Mouse (Mus musculus) lung, postnatal 0 days (tissue): Measurements from ENCODE around the gene Ppp1ca. TPM values are rescaled to one million over a fixed set of nuclear protein-coding genes. Genes with fewer than 3 reads are reported as not detected.
A peak's percentile ranks its signal among the peaks of the same experiment; 100 is the strongest.

Experiments
- ATAC-seq: fragments of 200-750 bp; cut with Nextera tagmentation; 2 replicates; pipeline ENCODE4 v1.8.0; 2017; ENCODE audit warnings: moderate library complexity
- DNase-seq: peaks from one replicate; pipeline ENCODE4 v3.0.0-alpha.2; 2016; ENCODE audit warnings: low spot score
- H3K27ac ChIP-seq: fragments of 300-500 bp; sonication (generic); 2 replicates; pipeline ENCODE4 v1.5.1; 2014; ENCODE audit warnings: antibody characterized with exemption, mild to moderate bottlenecking, low read length, mixed read lengths
- H3K27me3 ChIP-seq: fragments of 300-500 bp; sonication (generic); replicated peaks from 2 replicates; pipeline ENCODE4 v1.6.1; 2014; ENCODE audit warnings: low read length, mixed read lengths; ENCODE audit not compliant: insufficient read depth
- H3K36me3 ChIP-seq: fragments of 300-500 bp; sonication (generic); 2 replicates; pipeline ENCODE4 v1.6.1; 2014; ENCODE audit warnings: low read length, mixed read lengths; ENCODE audit not compliant: insufficient read depth
- H3K4me1 ChIP-seq: fragments of 300-500 bp; sonication (generic); 2 replicates; pipeline ENCODE4 v1.6.1; 2014; ENCODE audit warnings: antibody characterized with exemption, low read depth, low read length, mixed read lengths; ENCODE audit not compliant: insufficient read depth
- H3K4me2 ChIP-seq: fragments of 300-500 bp; sonication (generic); replicated peaks from 2 replicates; pipeline ENCODE4 v1.6.1; 2014; ENCODE audit warnings: low read depth, mild to moderate bottlenecking, low read length, moderate library complexity, mixed read lengths
- H3K4me3 ChIP-seq: fragments of 300-500 bp; sonication (generic); 2 replicates; pipeline ENCODE4 v1.5.1; 2014; ENCODE audit warnings: low read depth, low read length
- H3K9ac ChIP-seq: fragments of 300-500 bp; sonication (generic); replicated peaks from 2 replicates; pipeline ENCODE4 v1.6.1; 2014; ENCODE audit warnings: low read depth, mild to moderate bottlenecking
- H3K9me3 ChIP-seq: fragments of 300-500 bp; sonication (generic); 2 replicates; pipeline ENCODE4 v1.6.1; 2016; ENCODE audit warnings: low read length, mixed read lengths
- CTCF ChIP-seq: IDR thresholded peaks from 2 replicates; pipeline ENCODE4 v1.5.1; 2016; ENCODE audit warnings: antibody characterized with exemption, mild to moderate bottlenecking
- EP300 ChIP-seq: IDR thresholded peaks from 2 replicates; pipeline ENCODE4 v1.6.1; 2016; ENCODE audit warnings: antibody characterized with exemption, mild to moderate bottlenecking, control low read depth
- WGBS: fragments of 180-500 bp; shearing (Covaris S2); extraction: QIAGEN DNeasy Blood & Tissue Kit; methylation state at CpG from one replicate; pipeline ENCODE4 v1.1.7; 2014; 5-methylcytosine and 5-hydroxymethylcytosine counted together
- polyA plus RNA-seq: library from polyadenylated mRNA; unstranded; fragments of >200 nt; fragmentation: Nextera tagmentation; extraction: Ambion mirVana; gene quantifications from 2 replicates; pipeline ENCODE4 v1.2.1, GENCODE M21; 2015

The Ppp1ca gene
- polyA plus RNA-seq, 1 experiment from 2014 or later = 631 TPM

DNA sequence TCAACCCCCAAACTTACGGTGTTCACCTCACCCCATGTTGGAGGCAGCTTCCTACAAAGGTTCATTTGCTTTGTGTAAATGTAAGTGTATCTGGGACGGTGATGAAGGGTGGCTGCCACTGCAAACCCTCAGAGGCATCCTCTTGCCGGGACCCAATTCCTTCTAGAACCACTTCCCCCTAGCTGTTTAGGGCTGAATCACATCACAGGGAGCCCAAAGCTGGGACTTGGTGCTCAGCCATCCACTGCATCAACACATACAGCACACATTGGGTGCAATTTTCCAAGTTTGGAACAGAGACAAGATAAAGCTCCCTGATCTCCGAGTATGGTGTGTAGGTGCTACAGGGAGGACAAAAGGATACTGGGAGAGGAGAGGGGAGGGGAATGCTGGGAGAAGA lies 13.0 kb downstream of the Ppp1ca start:
- no peak for ATAC-seq
- no peak overlapping the region for H3K27ac ChIP-seq
- no peak overlapping the region for H3K4me3 ChIP-seq
- no peak overlapping the region for H3K4me2 ChIP-seq
- peak; percentile 37 for TF ChIP-seq CTCF
- TF ChIP-seq EP300 = no peak
- H3K4me1 ChIP-seq = no peaks in the 10 kb centered on the region; the same call in 1 of the 2 replicates
- H3K9ac ChIP-seq = no peak overlapping the region
- no peaks in the 10 kb centered on the region for H3K27me3 ChIP-seq
- H3K36me3 ChIP-seq = no peaks in the 10 kb centered on the region
- 62% methylated on average over 3 of the region's 4 CpGs for WGBS
- H3K9me3 ChIP-seq = no peaks in the 10 kb centered on the region
- DNase-seq = no peak

DNA sequence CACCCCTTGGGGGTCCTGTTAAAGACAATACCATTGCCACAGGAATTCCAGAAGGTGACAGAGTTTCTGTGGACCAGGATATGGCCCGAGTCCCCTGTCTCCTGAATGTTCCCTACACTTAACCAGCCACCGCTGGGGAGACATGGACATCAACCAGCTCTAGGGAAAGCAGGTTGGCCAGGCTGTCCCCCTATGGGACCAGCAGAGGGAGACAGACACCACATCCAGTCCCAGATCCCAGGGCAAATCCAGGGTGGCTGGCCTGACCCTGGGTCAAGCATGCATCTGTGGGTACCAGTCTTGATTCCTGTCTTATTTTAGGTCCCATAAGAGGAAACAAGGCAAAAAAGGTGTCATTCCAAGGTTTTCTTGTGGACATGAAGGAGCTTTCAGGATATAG lies 15.1 kb downstream of the Ppp1ca start:
- WGBS = 0% methylated on average over 2 of the region's 2 CpGs

DNA sequence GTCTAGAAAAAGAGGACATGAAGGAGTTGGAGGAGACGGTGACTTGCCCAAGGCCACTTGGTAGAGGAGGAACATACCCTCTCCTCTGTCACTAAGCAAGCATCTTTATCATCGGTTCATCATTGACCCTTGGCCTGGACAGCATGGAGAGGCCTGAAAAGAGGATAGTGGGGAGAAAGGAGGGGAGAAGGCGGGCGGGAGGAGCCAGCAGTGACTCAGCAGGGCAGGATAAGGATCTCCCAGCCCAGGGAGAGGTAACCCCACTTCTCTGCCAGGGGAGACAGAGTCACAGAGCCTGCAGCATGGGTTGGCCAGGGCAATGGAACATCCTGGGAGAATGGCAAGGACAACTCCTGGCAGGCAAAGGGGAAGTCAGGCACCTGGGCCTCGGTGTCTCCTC lies 16.7 kb downstream of the Ppp1ca start:
- Histone ChIP-seq H3K9ac (no peak overlapping the region), H3K9me3 (no peaks in the 10 kb centered on the region), H3K4me3 (no peak overlapping the region), H3K27ac (no peak overlapping the region), H3K4me2 (no peak overlapping the region), H3K4me1 (peaks cover 7% of the 10 kb centered on the region), H3K36me3 (no peaks in the 10 kb centered on the region), H3K27me3 (no peaks in the 10 kb centered on the region)
- TF ChIP-seq EP300 (no peak), CTCF (no peak)
- DNase-seq (no peak), ATAC-seq (no peak)
- WGBS = 54% methylated on average over 5 of the region's 5 CpGs

More for the DNA sequence above, 15.1 kb downstream of the Ppp1ca start:
- H3K9me3 ChIP-seq = no peaks in the 10 kb centered on the region
- ATAC-seq (peak; percentile 75), DNase-seq (peak; percentile 87)
- no peaks in the 10 kb centered on the region for H3K27me3 ChIP-seq
- no peak overlapping the region for H3K4me3 ChIP-seq
- H3K36me3 ChIP-seq = no peaks in the 10 kb centered on the region
- no peak overlapping the region for H3K27ac ChIP-seq
- TF ChIP-seq EP300 = no peak
- peak; percentile 100 for TF ChIP-seq CTCF
- H3K4me2 ChIP-seq = no peak overlapping the region
- no peaks in the 10 kb centered on the region; the same call in 1 of the 2 replicates for H3K4me1 ChIP-seq
- H3K9ac ChIP-seq = no peak overlapping the region

DNA sequence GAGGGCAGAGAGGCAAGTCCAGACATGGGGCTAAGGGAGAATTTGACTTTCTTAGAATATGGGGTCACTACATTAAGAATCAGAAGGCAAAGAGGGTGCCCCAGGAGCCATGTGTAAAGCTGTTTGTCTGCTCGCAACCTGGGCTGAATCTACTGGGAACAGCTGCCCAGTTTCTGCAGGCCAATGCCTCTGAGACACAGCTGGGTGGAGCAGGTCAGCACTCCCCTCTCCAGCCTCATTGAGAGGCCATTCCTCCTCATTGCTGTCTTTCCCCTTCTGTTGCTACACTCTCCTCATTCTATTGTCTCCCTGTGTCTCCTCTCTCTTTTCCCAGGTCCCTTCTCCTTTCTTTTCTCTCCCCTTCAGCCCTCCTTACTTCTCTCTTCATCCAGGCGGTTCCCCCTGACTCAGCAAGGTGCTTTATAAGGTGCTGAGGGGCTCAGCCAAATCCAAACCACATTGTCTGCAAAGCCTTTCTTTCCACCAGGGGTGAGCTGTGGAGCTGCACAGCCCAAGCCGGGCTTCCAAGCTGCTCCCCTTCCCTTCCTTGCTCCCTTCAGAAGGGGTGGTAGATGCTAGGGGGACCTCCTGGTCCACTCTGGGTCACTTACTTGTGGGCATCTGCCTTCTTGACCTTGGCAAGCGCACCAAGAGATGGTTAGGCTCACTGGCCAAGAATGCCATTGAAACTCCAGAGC lies 20.2 kb downstream of the Ppp1ca start:
- ATAC-seq (no peak), DNase-seq (no peak)
- Histone ChIP-seq H3K4me3 (no peak overlapping the region), H3K9ac (no peak overlapping the region), H3K4me1 (peaks cover 17% of the 10 kb centered on the region), H3K4me2 (no peak overlapping the region), H3K27ac (no peak overlapping the region), H3K9me3 (no peaks in the 10 kb centered on the region), H3K36me3 (no peaks in the 10 kb centered on the region), H3K27me3 (no peaks in the 10 kb centered on the region)
- no peak for TF ChIP-seq CTCF
- 70% methylated on average over 4 of the region's 4 CpGs for WGBS

DNA sequence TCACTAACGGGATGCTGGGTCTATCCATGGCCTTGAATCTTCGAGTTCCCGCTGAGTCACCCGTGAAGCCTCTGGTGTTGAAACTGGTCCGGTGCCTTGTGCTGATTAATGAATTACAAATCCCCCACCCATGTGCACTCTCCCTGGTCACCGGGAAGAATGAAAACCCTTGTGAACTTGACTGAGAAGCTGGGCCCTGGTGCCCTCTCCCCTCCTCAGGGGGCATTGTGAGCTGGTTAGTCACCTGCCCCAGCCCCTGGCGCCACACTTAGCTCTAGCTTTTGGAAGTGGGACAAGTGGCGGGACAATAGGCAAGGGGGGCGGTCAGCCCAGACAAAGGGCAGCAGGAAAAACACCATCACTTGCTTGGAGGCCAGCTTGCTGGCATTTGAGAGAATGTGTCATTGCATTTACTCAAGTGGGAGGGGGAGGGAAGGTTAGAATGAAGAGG lies 21.7 kb downstream of the Ppp1ca start:
- Histone ChIP-seq H3K9me3 (no peaks in the 10 kb centered on the region), H3K27ac (peak overlapping the region; percentile 90), H3K36me3 (no peaks in the 10 kb centered on the region), H3K9ac (peak overlapping the region; percentile 90; the same call in 1 of the 2 replicates), H3K4me1 (peaks cover 21% of the 10 kb centered on the region), H3K4me2 (peak overlapping the region; percentile 99), H3K4me3 (peak overlapping the region; percentile 79; the same call in 1 of the 2 replicates), H3K27me3 (no peaks in the 10 kb centered on the region)
- TF ChIP-seq CTCF = no peak
- TF ChIP-seq EP300 = peak; percentile 42
- 13% methylated on average over 9 of the region's 9 CpGs for WGBS
- DNase-seq (peak; percentile 88), ATAC-seq (peak; percentile 68)

DNA sequence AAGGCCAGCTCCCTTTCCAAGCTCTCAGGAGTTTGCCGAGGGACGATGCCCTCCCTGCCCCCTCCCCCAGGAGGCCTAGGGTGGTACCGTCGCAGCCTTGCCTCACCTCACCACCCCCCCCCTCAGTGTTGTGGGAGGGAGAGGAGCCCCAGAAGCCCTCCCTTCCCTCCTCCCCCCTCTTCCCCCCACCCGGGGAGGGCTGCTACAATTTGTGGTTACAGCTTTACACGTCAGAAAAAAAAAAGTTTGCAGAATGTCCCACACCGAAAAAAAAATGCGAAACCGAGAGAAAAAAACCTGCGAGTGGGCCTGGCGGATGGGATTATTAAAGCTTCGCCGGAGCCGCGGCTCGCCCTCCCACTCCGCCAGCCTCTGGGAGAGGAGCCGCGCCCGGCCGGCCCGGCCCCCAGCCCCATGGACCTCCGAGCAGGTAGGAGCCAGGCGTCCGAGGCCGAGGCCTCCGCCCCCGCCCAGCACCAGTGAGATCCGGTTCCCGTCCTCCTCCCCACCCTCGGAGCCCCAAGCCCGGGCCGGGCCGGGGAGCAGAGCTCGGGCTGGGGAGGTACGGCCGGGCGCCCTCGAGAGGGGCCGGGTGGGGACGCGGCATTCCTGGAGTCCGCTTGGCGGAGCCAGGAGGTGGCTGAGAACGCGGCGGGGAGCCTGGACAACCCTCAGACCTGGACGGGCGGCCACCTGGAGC lies 22.4 kb downstream of the Ppp1ca start, which contains the start of the genes Clcf1 and AC109138.7:
Gene Clcf1 (plus strand): TSS at position 168 of the 700 bp plus-strand sequence.
Gene AC109138.7 (plus strand): TSS at position 287 of the 700 bp plus-strand sequence.
- peak within 1 kb of the TSS; percentile 90 for H3K9ac ChIP-seq
- DNase-seq = peak; percentile 72
- ATAC-seq = peak; percentile 65
- no peaks in the 10 kb centered on the region for H3K27me3 ChIP-seq
- no peaks in the 10 kb centered on the region for H3K9me3 ChIP-seq
- H3K27ac ChIP-seq = peak within 1 kb of the TSS; percentile 90
- WGBS = 1% methylated on average over 36 of the region's 49 CpGs
- peak within 1 kb of the TSS; percentile 99 for H3K4me2 ChIP-seq
- TF ChIP-seq EP300 (no peak), CTCF (no peak)
- H3K36me3 ChIP-seq = no peaks in the 10 kb centered on the region
- H3K4me3 ChIP-seq = peak within 1 kb of the TSS; percentile 79
- H3K4me1 ChIP-seq = peaks cover 21% of the 10 kb centered on the region
